Mouse (Mus musculus): ENCODE measurements around the gene Akr1b3.
"Not testable (repeated sequence)": the region's sequence is repeated elsewhere in the genome, so short reads cannot be mapped to it uniquely, and the experiment has no call there.

Akr1b3 gene

DNA sequence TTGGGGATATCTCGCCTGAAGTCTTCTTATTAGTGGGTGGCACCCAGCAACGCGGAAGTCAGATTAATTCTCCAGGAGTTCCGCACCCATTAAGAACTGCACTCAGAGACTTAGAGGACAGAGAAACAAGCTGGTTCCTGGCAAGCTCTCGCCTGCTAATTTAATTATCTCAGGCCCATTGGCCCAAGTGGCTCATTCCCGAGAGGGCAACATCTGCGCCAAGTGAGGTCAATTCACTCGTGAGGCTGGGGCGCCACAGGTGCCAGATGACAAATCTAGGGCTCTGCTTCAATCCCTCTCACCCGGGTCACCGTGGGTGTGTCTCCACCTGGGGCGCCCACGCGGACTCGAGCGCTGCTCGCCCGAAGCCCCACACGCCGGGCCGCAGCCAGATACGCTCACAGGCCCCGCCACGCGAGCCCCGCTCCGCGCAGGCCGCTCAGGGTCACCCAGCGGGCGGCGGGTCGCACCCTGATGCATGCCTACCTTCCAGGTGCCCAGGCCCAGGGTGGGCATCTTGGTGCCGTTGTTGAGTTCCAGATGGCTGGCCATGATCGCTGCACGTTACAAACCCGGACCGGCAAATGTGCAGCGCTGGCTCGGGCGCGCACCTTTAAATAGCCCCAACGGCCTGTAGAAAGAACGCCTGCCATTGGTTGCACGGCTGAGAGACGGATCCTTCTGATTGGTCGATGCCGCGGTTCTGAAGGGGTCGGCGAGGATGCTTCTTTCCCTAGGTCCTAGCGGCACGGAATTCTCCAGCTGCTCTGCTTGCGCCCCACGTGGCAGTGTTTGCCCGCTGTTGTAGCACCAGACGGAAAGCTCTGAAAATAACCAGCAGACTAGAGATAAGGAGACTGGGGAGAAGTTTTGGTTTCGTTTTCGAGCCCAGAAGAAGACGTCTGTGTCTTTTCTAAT is at the start of gene Akr1b3:
Gene Akr1b3, minus strand, starts transcription at position 625 of the 918 bp plus-strand sequence.
- peak; percentile 95 for DNase-seq (ENCODE audit: low spot score)

DNA sequence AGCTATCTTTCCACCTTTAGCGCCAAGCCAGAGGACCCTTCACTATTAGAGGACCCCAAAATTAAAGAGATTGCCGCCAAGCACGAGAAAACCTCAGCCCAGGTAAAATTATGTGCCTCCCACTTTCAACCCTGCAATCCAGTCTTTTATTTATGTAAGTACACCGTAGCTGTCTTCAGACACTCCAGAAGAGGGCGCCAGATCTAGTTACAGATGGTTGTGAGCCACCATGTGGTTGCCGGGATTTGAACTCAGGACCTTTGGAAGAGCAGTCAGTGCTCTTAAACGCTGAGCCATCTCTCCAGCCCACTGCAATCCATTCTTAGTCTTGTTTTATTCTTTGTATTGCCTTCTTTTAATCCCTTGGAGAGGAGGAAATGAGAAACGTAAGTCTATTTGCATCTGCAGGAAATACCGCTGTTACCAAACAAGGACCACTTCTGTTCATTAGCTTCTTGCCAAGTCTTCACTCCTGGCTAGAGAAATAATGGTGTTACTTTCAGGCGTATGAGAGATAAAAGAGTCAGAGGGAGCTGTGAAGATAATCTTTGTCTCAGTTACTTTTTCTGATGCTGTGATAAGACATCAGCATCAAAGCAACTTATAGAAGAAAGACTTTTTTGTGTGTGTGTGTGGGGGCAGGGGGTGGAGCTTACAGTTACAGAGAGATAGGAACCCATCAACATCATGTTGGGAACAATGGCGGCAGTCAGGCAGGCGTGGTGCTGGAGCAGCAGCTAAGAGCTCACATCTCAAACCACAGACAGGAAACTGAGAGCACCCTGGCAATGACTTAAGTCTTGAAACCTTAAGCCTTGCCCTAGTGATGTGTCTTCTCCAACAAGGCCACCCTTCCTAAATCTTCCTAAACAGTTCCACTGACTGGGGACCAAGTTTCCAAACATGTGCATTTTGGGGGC is 47.2 kb upstream of the Akr1b3 start:
- DNase-seq (ENCODE audit: low spot score): no peak

DNA sequence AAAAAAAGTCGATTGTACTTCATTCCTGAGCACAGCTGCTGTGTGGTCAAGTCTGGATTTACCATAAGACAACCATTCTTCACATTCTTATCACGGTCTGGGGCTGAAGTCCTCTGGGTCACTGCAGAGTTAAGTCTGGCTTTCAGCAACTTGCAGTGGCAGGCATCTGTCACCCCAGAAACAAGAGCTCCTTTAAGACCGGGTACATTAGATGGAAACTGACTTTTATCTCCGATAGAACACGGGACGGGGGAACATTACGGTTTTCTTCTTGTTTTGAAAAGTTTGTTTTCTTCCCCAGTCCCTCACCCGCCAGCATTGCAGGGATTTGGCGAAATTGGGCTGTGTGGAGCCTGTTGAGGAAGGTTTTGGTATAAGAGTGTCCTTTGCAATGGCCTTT is 38.6 kb upstream of the Akr1b3 start:
- DNase-seq (ENCODE audit: low spot score): no peak

DNA sequence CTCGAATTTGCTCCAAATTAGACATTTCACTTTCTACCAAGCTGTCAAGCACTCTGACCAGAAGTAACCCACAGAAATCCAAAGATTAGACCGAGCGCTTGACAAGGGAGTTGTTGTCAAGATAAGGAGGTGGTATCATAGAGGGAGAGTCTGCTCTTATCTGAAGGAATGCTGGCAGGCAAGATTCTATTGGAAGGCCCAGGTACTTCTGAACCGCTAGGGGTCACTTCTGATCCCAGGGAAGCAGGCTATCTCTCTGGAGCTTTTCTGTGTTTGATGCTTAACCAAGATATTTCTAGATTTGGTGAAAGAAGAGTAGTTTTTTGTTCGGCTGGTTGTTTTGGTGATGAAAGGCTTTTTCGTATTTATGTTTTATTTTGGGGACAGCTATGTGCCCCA is 38.1 kb upstream of the Akr1b3 start:
- no peak for DNase-seq (ENCODE audit: low spot score)

DNA sequence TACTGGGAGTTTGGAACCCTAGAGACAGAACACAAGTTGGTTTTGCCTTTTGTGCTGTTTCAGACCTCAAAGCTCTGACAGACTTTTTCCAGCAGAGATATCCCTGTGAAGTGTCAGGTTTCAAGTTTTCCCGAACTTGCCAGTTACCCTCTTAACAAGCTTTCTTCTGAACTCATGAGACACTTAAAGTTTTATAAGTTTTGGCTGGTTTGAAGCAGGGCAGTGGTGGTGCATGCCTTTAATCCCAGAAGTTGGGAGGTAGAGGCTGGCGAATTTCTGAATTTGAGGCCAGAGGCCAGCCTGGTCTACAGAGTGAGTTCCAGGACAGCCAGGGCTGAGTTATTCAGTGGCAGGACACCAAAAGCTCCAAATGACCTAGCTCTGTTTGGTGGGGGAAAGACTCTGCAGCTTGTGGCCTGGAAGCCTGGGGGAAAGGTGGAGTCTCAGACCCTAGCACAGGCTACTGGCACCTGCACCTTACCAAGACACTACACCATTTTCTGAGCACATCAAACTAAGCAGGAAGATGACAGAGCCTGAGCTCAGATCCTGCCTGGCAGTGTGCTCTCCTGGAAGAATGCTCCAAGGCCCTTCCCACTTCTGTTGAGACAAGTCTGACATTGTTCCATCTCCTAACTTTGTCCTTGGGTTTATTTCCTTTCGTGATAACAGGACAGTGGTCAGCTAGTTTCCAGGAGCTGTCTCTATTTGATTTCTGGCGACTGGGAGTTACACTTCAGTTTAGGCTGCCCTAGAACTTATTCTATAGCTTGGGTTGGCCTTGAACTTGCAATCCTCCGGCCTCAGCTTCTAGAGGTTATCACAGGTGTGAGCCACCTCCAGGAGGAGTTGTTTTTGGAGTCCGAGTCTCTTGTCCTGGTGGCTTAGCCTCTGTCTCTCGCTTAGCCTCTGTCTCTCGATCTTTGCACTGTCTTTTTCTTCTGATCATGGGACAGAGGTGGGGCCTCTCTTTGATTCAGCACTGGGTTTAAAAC is 37.4 kb upstream of the Akr1b3 start:
- no peak for DNase-seq (ENCODE audit: low spot score)

DNA sequence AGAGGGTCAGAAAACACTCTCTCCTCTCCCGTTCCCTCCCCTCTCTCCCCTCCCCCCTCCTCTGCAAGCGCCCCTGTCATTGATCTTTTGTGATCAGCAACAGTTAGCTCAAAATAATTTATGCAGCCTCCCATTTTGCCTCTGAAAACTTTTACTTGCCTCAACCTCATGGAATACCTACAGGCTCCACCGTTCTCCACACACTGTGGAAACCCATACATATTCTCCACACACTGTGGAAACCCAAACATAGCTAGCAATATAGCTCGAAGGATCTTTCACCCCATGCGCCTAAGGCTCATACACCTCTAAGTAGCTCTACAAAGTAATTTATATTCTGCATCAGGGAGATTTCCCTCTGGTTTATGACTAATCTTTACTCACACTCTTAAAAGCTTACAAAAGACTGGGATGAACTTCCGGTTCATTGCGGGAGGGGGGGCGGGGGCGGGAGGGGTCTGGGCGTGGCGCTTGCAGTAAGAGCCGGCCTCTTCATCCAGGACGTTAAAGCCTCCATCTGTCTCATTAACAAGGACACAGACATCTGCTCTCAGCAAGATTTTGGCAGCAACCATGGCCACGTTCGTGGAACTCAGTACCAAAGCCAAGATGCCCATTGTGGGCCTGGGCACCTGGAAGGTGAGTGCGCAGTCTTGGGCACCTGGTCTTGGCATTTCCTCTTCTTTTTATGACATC is 36.5 kb upstream of the Akr1b3 start, which contains the start of gene Akr1b8:
Gene Akr1b8, plus strand, starts transcription at position 462 of the 696 bp plus-strand sequence.
- DNase-seq (ENCODE audit: low spot score): peak; percentile 23

DNA sequence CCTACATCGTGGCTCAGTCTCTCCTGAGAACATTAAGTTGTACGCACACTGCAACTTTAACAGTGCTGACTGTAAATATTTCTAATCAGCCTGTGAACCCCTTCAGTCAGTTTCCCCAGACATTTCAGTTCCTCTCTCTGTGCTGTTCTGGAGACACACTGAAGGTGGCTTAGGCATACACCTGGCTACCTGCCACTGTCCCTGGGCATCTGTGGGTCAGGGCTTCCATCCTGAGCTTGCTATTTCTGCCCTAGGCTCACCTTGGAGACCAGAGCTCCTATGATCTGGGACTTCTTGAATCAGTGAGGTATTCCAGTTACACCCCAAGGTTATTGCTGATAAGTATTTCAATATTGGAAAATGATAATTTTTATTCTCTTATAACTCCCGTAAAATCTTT is 35.1 kb upstream of the Akr1b3 start:
- DNase-seq (ENCODE audit: low spot score): no peak

DNA sequence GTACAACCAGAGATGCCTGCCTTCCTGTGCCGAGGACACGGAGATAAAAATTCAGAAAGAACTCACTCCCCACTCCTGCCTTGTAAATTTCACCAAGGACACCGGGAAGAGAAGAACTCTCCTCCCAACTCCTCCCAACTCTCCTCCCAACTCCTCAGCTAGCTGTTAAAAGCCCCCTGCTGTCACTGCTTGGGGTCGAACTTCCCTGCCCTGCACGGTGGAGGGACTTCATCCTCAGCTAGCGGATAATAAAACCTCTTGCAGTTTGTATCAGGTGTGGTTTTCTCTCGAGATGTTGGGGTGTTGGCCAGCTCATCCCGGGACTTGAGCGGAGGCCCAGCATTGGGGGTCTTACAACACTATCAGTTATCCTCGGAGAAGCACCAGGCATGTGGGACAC is 34.2 kb upstream of the Akr1b3 start:
- DNase-seq (ENCODE audit: low spot score): not testable (repeated sequence)

DNA sequence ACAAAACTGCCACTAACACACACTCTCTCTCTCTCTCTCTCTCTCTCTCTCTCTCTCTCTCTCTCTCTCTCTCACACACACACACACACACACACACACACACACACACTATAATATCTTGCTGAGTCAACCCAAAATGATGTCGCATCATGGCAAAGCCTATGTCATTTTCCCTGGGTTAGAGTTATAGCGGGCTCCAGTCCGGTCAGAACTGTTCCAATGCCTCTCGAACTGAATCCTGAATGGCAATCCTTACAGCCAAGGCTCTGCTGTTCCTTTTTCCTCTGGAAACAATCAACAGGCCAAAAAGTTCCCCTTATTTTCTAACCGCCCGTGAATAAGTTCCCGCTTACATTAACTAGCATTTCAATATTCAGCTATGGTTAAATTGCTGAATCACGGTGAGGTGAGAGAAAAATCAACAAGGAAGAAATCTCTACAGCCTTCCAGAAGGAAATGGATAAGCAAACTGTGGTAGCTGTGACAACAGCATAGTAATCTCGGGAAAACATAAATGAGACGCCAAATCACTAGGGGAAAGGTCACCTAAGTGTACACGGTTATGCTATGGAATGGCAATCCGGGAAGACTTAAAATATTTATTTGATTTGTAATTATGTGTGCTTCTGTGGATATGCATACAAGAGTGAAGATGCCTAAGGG is 32.9 kb upstream of the Akr1b3 start:
- no peak for DNase-seq (ENCODE audit: low spot score)

DNA sequence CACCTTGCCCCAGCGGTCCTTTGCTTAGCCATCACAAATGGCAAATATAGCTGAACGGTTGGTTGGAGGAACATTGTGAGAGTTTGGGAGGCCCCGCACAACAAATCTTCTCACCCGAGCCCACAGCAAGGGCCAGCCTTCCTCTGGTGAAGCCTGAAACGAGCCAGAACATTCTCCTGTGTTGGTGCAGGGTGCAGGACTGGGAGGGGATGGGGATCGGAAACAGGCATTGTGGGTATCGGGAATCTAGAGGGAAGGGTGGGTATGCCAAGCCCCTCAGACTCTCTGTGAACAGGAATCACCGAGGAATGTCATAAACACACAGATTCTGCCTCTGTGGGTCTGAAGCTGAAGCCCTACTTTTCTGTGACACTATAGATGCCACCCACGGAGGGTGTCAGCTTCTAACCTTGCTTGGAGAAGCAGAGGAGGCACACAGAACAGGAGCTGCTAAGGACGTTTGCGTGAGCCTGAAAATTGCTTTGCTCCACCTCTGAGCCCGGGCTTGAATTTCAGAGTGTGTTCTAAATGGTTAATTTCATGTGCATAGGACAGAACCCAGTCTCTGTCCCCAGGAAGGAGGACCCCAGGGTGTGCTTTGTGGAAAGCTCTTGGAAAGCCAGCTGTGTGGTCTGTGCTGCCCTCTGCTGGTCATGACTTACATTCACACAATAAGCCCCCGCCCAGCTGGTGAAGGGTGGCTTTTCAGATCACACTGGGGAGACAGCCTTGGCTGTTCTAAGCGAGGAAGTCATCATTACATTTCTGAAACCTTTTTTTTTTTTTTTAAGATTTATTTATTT is 29.0 kb upstream of the Akr1b3 start:
- peak; percentile 90 for DNase-seq (ENCODE audit: low spot score)

DNA sequence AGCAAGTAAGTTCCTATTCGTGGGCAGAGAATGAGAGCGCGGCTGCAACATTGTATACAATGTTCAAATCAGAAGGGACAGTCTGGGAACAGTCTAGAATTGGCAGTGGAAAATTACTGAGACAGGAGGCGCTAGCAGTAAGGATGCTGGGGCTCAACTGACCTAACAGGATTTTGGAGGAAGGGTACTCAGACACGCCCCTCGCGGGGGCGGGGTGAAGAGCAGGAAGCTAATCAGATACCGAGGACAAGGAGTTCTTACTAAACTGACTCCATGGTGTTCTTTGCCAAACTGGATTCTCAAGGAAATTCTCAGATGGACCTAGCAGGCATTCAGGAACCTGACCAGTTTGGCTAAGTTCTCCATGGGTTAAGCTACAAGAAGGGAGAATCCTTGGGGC is 27.7 kb upstream of the Akr1b3 start:
- DNase-seq (ENCODE audit: low spot score): peak; percentile 54

DNA sequence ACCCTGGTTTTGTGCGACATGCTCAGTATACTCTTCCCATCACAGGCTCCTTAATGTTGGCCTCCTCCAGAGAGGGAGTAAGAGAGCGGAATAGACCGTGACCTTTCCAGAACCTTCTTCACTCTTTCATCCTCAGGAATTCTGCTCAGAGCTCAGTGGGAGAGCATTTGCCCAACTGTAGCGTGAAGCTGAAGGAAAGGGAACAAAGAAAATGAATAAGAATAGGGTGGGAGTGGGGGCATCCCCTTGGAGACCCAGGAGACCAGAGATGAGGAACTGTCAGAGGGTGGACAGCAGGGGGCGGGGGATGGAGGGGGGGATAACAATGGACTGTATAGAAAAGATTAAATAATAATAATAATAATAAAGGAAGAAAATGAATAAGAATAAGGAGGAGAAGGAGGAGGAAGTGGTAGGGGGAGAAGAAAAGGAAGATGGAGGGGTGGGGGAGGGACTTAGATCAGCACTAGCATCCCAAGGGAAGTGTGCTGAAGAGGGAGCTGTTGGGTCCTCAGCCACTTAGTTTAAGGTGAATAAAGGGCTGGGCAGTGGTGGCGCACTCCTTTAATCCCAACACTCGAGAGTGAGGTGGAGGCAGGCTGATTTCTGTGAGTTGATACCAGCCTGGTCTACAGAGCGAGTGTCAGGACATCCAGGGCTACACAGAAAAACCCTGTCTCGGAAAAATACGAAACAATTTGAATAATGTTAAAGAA is 27.0 kb upstream of the Akr1b3 start:
- DNase-seq (ENCODE audit: low spot score): no peak

DNA sequence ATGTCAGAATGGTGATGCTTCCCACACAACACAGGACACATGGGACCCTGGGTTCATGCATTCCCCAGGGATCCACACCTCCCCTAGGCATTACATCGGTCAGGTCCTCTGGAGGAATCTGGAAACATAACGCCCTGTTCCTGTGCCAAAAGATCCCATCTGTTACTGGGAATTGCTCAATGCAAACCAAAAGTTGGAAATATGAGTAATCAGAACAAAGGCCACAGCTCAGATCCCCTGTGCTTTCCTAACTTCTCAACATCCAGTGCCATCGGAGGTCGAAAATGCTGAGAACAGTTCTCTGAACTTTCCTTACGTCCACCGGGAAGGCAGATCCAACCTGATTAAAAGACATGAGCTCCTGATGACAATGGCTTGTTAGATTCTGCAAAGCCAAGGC is 26.1 kb upstream of the Akr1b3 start:
- no peak for DNase-seq (ENCODE audit: low spot score)

DNA sequence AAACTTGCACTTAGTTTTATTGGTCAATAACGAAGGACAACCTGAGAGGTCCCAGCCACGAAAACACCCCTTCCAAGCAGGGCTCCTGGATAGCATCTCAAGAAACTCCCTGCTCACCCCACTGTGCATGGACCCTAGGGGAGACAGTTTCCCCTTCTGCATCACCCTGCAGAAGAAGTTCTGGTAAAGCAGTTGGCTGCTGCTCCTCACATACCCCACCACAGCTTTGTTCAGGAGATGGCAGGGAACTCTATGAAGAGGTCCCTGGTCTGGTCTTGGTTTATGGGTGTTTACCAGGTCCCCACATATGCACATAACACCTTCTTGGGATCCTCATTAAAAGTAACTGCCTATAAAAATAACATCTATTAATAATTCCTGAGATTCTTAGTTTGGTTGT is 25.2 kb upstream of the Akr1b3 start:
- no peak for DNase-seq (ENCODE audit: low spot score)

DNA sequence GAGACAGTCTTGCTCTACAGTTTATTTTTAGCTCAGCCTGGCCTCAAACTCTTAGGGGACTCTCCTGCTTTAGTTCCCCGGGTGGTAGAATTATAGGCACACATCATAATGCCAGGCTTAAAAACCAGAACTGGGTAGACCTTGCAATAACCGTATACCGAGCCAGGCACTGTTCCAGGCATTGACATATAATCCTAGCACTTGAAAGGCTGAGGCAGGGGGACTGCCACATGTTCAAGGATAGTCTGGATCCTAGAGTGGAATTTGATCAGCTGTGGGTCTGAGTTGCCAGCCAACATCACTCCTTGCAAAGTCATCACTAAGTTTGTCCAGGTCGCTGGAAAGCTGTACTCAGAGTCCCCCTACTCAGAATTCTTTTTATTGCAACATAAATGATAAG is 24.7 kb upstream of the Akr1b3 start:
- DNase-seq (ENCODE audit: low spot score): no peak

DNA sequence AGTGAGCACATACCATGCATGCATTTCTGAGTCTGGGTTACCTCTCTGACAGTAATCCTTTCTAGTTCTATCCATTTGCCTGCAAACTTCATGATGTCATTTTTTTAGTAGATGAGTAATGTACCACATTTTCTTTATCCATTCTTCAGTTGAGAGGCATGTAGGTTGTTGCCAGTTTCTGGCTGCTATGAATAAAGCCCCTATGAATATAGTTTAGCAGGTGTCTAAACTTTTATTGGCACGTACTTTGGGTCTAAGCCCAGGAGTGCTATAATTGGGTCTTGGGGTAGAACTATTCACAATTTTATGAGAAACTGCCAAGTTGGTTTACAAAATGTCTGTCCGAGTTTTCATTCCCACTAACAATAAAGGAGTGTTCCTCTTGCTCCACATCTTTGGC is 20.5 kb upstream of the Akr1b3 start:
- no peak for DNase-seq (ENCODE audit: low spot score)

DNA sequence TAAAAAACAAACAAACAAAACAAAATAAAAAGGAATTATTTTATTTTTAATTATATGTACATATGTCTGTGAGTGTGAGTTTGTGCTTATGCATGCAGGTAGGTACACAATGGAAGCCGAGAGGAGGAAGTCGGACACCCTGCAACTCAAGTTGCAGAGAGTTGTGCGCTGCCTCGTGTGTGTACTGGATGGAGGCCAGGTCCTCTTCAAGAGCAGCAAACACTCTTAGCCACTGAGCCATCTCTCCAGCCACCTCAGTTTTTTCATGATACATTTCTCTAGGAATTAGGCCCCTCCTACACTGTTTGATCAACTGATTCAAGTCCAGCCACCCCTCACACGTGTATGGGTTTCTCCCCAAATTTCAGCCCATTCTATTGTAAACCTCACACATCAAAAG is 17.4 kb upstream of the Akr1b3 start:
- DNase-seq (ENCODE audit: low spot score): no peak

DNA sequence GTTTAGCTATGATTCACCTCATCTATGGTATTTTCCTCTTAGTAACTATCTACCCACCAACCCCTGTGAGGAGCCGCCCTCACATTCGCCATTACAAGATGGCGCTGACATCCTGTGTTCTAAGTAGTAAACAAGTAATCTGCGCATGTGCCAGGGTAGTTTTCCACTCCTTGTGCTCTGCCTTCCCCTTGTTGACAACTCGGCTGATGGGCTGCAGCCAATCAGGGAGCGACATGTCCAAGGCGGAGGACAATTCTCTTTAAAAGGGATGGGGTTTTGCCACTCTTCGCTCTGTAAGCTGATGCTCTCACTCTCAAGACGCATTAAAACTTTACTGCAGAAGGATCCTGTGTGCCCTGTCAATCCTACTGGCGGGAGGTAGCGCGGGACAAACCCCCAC is 14.5 kb upstream of the Akr1b3 start:
- DNase-seq (ENCODE audit: low spot score): not testable (repeated sequence)

DNA sequence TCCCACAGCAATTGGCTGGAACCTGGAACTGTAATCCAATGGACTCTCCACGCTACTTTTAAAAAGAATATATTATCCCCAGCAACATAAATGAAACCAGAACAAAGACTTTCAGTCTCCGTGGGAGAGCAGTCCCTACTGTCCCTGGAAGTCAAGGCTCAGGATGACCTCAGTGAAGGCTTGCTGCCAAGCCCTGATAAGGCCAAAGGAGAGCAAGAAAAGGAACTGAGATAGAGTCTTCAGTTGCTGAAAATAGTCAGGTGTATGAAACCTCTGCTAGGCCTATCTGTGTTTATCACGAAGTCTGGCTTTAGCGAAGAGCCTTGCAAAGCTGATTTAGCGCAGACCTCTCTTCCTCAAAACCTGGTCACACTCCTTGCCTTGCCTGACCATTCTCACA is 14.1 kb upstream of the Akr1b3 start:
- no peak for DNase-seq (ENCODE audit: low spot score)
